ENCODE assay signal across 29 mouse cellular contexts in the genomic region with DNA sequence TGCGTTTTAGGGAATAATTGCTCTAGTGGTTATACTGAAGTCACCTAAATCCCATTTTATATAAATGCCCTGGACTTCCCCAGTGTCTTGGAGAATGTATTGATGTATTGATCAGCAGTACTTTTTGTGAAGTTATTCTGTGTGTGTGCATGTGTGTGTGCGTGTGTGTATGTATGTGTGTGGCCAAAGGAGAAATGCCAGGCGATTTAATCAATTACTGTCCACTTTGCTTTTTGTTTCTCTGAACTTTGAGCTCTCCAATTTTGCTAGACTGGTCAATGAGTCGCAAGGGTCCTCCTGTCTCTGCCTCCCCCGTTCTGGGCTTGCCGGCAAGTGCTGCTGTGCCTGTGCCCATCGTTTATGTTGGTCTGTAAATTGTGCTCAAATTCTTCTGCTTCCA.
"Had no signal": no experiment of that assay in that cellular context is flagged by ENCODE, and none has a peak within 500 bp of the region (broad histone marks: within the 10 kb centered on the region; RNA-seq: fewer than 3 reads in every experiment).

No protein-coding gene starts in this region.

- H3K27me3 ChIP-seq: limb, embryonic 12.5 days; limb, embryonic 13.5 days; limb, embryonic 15.5 days; liver, embryonic 13.5 days; liver, embryonic 15.5 days; lung, embryonic 15.5 days; megakaryocyte, embryonic 14.5 days; midbrain, embryonic 12.5 days; midbrain, embryonic 13.5 days; midbrain, embryonic 15.5 days; neural tube, embryonic 12.5 days; neural tube, embryonic 13.5 days had no signal

- H3K9ac ChIP-seq: limb, embryonic 12.5 days; limb, embryonic 13.5 days; limb, embryonic 15.5 days; liver, embryonic 13.5 days; liver, embryonic 14.5 days; liver, embryonic 15.5 days; lung, embryonic 14.5 days; lung, embryonic 15.5 days; midbrain, embryonic 12.5 days; midbrain, embryonic 13.5 days; midbrain, embryonic 15.5 days; neural tube, embryonic 12.5 days; neural tube, embryonic 13.5 days had no signal

- H3K27ac ChIP-seq: left cerebral cortex, adult 2 months; limb, embryonic 10.5 days; limb, embryonic 12.5 days; limb, embryonic 13.5 days; limb, embryonic 15.5 days; liver, embryonic 13.5 days; liver, embryonic 14.5 days; liver, embryonic 15.5 days; lung, embryonic 15.5 days; macrophage; midbrain, embryonic 12.5 days; midbrain, embryonic 13.5 days; midbrain, embryonic 15.5 days; neural tube, embryonic 12.5 days; neural tube, embryonic 13.5 days had no signal

- ATAC-seq: lung, postnatal 0 days; midbrain, embryonic 13.5 days; midbrain, embryonic 15.5 days; midbrain, embryonic 16.5 days had no signal

- H3K9me3 ChIP-seq: limb, embryonic 10.5 days; limb, embryonic 12.5 days; limb, embryonic 13.5 days; limb, embryonic 15.5 days; liver, embryonic 13.5 days; liver, embryonic 15.5 days; lung, embryonic 15.5 days; megakaryocyte, embryonic 14.5 days; midbrain, embryonic 12.5 days; midbrain, embryonic 13.5 days; midbrain, embryonic 15.5 days; neural tube, embryonic 12.5 days; neural tube, embryonic 13.5 days had no signal

- H3K4me1 ChIP-seq: limb, embryonic 10.5 days; limb, embryonic 12.5 days; limb, embryonic 13.5 days; liver, embryonic 13.5 days; liver, embryonic 15.5 days; midbrain, embryonic 12.5 days; midbrain, embryonic 13.5 days; midbrain, embryonic 15.5 days; neural tube, embryonic 12.5 days; neural tube, embryonic 13.5 days had no signal

- H3K4me3 ChIP-seq: left cerebral cortex, adult 2 months; limb, embryonic 10.5 days; limb, embryonic 12.5 days; limb, embryonic 13.5 days; limb, embryonic 15.5 days; liver, embryonic 13.5 days; liver, embryonic 15.5 days; lung, embryonic 15.5 days; megakaryocyte, embryonic 14.5 days; midbrain, embryonic 12.5 days; midbrain, embryonic 13.5 days; midbrain, embryonic 15.5 days; myocyte; neural tube, embryonic 12.5 days; neural tube, embryonic 13.5 days had no signal

- H3K4me2 ChIP-seq: limb, embryonic 12.5 days; limb, embryonic 13.5 days; limb, embryonic 15.5 days; liver, embryonic 11.5 days; liver, embryonic 13.5 days; liver, embryonic 15.5 days; lung, embryonic 14.5 days; lung, embryonic 15.5 days; midbrain, embryonic 12.5 days; midbrain, embryonic 13.5 days; midbrain, embryonic 15.5 days; neural tube, embryonic 12.5 days; neural tube, embryonic 13.5 days had no signal

- DNase-seq: left cerebral cortex, postnatal 4 days; liver, embryonic 13.5 days; lung, adult 18-20 months; lung, adult 2 months; lung, embryonic 14.5 days; lung, postnatal 10 days; lung, postnatal 14 days; lung, postnatal 36 days; lung, postnatal 4 days; midbrain, embryonic 14.5 days had no signal

- H3K36me3 ChIP-seq: limb, embryonic 10.5 days; limb, embryonic 12.5 days; limb, embryonic 13.5 days; limb, embryonic 15.5 days; liver, embryonic 13.5 days; liver, embryonic 15.5 days; lung, embryonic 15.5 days; midbrain, embryonic 12.5 days; midbrain, embryonic 13.5 days; midbrain, embryonic 15.5 days; neural tube, embryonic 12.5 days; neural tube, embryonic 13.5 days had no signal
